Mouse (Mus musculus) CD4-positive, CD25-positive, alpha-beta regulatory T cell, adult 4 months (primary cell): ENCODE results near the gene Agl. TPM values are rescaled to one million over a fixed set of nuclear protein-coding genes. Genes with fewer than 3 reads are reported as not detected.
A peak's percentile ranks its signal among the peaks of the same experiment; 100 is the strongest.

Source experiments
- ATAC-seq: one replicate; pipeline ENCODE4 v1.8.0; 2017
- polyA plus RNA-seq, 2 experiments: library from polyadenylated mRNA; unstranded; fragments of 100-300 nt; shearing (Covaris generic); gene quantifications; one replicate each; pipeline ENCODE4 v1.2.1; 2017

Gene Agl
- 1 to 10 TPM; 2.5 to 3.5 TPM for polyA plus RNA-seq

DNA sequence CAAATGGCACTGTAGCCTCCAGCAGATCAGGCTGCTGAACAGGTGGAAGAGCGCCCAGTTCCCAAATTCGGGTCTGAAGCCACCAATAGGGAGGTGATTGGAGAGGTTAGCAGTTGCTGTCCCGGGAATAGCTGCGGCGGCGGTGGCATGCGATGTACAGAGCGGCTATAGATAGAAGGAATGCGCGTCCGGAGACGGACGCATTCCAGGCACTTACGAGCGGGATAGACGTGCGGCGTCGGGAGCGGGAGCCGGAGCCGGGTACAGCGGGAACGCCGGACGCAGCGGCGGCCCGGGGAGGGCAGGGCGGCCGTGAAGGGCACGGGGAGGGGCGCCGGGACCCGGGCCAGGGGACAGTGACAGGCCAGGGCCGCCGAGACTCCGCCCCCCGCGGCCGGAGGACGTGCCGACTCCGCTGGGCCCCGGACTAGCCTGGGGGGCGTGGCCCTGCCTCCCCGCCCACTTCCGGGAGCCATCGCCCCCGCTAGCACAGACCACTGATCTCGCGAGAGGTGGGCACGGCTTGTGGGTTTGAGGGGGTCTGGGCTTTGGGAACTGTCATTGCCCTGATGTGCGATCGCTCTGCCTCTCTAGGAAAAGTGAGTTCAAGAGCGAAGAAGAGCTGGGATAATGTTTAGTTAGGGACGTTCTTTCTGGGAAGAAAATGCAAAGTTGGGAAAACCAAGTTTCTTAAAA, at the start of gene Agl:
Gene Agl, minus strand, starts transcription at position 356 of the 696 bp plus-strand sequence.
- peak; percentile 95 for ATAC-seq

DNA sequence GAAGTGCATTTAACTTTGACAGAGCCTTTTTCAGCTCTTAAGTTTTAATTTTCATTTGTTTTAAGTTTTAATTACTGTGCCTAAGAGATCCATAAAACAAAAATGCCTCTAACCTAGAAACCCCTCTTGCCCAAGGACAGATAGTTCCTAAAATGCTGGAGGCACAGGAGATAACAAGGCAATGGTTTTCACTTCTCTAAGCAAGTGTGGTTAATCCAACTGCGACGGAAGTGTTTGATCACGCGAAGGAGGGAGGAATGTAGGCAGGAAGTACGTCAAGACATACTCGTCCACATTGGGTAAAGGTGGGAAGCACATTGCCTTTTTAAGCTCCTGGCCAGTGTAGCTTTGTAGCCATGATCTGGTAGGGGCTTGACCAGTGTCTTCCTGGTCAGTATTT, 49.6 kb upstream of the Agl start:
- ATAC-seq, result no peak

DNA sequence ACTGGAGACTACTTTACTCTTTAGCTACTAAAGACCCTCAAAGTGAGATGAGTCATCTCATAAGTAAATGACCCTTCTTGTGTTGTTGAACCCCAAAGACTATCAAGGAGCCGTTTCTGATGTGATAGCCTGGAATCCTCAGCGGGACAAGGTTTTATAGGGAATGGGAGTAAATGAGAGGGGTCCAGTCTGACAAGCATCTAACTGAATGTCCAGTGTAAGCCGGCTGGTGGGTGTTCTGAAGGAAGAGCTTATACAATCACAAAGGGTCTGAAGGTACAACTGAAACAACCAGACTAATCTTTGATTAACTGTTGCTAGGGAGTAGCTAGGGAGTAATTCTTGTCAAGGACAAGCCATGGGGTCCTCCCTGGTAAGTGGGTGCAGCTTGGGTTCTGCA, 44.5 kb upstream of the Agl start:
- ATAC-seq, result no peak

DNA sequence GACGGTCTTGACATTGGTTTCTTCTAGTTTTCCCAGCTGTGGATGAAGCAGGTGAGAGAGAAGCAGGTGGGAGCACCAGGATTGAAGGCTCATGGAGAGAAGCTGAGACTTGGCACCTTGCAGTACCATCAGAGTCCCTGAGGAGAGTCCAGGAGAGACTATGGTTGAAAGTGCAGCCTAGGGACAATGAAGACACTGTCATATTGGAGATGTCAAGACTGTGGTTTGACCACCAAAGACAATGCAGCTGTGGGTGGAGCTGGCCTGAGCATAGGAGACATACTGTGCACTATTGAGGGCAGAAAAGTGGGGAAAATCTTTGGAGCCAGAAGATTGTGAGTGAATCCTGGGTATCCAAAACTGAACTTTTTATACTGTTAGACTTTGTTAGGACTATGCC, 42.4 kb upstream of the Agl start:
- no peak for ATAC-seq

DNA sequence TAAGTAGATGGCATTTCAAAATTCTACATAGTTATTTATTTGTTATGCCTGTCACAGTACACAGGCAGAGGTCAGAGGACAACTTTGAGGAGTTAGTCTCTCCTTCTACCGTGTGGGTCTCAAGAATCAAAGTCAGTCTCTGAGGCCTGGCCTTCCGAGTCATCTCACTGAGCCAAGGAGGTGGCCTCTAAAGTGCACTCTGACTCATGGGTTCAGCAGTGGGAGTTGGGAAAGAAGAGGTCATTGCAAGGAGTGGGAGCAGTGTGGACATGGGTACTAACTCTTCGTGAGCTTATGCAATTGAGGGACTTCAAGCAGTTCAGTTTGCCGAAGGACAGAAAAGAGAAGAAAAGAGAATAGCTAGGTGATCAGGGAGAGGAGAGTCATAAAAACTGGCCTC, 41.0 kb upstream of the Agl start:
- ATAC-seq, result no peak

DNA sequence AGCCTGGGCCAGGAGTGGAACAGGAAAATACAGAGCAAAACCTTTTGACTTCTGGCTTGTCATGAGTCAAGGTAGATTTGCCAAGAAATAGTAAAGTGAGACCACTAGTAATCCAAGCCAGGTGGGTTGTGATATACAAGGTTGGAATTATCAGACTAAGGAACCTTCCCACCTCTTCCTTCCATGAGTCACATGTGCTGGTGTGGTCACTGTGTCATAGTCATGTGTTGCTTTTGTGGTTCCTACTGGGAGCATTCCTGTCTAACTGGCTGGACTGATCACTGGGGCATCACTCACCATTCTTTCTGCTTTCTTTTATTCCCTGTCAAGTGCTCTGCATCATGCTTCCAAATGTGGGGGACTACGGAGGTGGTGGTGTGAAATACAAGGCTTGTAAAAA, 40.1 kb upstream of the Agl start:
- ATAC-seq, result no peak

DNA sequence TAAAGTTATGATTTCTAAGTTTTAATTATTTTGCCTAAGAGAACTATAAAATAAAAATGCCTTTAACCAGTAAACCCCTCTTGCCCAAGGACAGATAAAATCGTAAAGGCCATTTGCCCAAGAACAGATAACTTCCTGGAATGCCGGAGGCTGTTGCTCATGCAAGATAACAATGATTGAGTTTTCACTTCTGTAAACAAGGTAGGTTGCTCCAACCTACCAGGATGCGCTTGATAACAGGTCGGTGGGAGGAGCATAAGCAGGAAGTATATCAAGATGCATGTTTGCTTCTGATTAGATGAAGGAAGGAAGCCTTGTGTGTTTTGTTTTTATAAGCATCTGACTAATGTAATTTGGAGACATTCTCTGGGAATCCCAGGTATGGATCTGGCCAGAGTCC, 38.1 kb upstream of the Agl start:
- ATAC-seq, result no peak

DNA sequence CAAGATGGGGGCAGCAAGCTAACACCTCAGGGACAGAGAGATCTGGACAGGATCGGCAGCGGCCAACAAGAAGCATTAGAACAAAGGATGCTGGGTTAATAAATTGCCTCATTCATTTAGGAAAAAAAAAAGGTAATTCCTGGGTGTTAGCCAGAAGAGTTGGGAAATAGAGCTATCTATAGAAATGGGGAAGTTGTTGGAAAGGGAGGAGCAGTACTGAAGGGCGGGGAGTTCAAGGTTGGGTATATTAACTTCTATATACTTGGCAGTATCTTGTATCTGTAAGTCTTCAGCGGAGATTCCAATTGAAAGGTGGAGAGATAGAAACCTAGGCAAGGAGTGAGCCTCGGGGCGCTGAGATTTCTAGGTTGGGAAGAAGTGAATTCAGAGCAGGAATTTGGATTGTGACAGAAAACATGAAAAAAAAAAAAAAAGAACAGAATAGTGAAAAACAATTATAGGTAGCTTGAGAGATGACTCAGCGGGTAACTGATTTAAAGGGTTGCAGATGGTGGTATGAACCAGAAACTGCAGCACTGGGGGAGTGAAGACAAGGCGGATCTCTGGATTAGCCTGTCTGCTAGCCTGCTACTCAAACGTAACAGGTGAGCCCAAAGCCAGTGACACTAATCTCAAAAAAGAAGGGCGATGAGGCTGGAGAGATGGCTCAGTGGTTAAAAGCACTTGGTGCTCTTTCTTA, 37.1 kb upstream of the Agl start:
- no peak for ATAC-seq

DNA sequence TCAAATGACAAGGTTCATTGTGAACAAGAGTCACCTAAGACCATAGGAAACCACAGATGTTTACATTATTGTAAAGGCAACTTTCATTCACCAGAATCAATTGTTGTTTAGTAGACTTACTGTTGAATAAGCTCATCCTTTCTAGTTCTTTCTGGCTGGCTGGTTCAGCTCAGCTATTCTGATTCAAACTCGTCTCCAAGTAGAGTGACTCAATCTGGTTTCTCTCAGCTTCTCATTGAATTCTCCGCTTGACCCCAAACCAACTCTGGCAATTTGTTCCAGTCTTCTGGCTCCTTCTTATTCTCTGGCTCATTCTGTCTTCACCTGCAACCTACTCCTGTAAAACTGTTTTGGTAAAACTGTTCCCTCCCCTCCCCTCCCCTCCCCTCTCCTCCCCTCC, 33.3 kb upstream of the Agl start:
- ATAC-seq, result no peak

DNA sequence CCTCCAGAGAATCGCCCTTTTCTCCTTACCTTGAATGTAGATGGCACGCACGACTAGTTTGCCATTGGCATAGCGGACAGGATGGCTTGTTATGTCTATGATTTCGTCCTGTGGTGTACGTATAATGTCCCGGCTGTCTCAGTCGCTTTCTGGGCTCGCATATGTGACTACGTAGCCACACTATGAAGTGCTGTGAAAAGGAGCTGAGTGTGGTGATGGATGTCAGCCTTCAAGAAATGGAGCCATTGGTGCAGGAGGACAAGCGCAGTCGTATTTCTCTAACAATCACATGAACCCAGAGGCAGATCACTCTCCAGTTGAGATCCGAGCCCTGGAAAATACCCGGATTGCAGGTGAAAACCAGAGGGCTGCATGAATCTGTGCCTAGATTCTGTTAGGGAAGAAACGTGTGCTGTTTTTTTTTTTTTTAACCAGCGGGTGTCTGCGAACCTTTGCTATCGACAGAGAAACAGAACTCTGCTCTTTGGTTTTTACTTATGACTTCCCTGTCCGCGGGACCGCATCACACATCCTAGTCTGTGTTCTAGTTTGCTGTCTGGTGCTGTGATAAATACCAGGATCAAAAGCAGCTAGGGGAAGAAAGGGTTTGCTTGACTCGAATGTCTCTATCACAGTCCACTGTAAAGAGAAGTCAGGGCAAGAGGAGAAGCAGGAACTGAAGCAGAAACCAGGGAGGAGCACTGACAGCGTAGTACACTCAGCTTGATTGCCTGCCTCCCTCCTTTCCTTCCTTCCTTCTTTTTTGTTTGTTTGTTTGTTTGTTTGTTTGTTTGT, 28.9 kb upstream of the Agl start:
- no peak for ATAC-seq

DNA sequence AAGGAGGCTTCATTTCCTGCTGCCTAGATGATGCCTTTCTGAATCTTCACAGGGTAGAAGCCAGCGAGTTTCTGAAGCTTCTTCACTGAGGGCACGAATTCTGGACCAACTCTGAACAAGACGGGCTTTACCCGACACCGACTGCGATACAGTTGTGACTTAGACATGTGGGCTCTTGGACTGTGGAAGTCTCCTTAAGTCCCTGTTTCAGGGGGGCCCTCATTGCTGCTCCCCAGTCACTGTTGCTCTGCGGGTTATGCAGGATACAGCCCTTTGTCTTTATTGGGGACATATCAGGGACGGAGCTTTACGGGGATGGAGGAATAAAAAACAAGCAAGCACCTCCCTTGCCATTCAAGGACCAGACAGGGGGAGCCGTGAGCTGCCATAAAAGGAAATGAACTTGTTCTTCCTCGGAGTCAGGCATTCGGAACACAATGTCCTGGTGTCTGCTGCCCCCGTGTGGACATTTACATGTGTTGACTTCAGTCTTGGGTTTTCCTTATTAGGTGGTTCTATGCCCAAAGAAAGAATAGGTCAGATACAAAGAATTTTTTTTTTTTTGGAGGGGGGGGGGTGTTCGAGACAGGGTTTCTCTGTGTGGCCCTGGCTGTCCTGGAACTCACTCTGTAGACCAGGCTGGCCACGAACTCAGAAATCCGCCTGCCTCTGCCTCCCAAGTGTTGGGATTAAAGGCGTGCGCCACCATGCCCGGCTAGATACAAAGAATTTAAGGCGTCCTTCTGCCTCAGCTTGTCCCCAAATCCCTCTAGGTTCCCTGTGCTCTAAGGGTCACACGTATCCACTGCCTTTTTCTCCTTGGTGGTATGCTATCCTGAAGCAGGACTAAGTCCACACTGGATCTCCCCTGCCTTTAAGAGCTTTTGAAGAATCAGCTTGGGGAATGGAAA, 28.1 kb upstream of the Agl start:
- ATAC-seq, result peak; percentile 94

DNA sequence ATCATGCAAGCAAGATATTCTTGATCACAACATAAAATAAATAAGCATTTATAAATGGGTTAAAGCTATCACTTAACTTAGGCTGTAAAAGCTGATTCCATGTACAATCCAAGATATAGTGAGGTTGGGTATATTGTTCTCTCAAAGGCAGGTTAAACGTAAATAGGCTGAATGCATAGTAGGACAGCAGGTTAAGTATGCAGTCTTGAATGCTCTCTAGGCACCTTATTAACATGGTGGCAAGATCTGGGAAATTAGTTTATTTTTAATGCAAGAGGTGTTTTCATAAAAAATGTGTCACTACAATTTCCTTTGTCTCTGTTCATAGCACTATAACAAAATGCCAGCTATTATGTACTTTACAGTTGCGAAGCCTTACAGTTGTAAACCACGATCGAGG, 27.4 kb upstream of the Agl start:
- ATAC-seq, result peak; percentile 6

DNA sequence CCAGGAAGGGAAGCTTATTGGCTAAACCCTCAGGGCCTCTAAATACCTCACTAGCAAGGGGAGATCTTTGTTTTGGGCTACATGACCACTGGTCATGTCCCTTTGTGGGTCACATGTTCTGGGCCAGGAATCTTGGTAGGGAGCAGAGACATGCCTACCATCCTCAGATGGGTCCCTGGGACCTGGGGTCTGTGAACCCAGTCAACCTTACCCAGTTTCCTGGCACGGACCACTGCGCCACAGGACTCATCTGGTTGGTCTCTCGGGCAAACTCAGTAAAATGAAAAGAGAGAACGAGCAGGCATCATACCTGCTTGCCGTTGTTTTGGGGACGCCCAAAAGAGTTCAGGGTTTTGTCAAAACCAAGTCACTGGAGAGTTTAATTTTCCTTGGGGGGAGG, 26.3 kb upstream of the Agl start:
- no peak for ATAC-seq

DNA sequence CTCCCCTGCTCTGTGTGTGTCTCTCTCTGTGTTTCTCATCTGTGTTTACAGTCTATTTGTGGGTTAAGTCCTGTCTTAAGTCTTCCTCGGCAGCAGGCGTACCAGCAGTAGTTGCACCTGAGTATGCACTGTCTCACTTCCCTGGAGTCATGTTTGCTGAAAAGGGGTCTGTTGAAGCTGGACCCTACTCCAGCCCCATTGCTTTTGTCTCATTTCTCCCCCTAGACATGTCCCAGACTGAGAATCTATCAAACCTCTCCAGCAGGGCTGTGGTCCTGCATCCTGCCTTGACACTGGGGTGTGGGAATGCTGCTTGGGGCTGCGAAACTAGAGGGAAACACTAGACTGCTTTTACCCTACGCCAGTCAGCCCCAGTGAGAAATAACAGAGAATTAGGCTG, 25.5 kb upstream of the Agl start:
- no peak for ATAC-seq

DNA sequence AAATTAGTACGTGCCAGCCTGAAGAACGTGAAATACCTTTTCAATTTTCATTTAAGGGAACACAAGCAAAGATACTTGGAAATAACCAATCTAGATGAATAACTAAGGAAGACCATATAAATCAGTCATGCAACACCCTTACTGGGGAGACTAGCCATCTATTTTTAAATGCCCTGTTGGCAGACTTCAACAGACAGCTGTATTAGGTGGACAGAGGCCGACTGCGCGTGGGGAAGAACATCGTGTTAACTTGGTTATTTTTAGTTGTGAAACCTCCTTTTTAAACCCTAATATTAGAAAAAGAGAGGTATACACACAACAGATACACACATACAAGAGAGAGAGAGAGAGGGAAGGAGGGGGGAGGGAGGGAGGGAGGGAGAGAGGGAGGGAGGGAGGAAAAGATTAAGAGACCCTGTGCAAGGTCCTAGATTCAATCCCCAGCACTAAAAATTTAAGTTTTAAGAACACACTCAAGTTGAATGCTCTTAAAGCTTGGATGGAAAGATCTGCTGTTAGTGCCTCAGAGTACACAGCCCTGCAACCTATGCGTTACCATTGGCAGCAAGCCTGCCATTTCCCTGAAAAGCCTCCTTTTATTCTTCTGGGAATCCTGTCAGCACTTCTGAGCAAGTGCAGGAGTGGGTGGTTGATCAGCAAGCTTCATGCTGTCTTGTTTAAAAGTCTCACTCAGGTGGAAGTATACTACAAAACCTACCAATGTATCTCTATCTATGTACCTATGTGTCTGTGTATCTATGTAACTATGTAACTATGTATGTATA, 24.8 kb upstream of the Agl start:
- no peak for ATAC-seq

DNA sequence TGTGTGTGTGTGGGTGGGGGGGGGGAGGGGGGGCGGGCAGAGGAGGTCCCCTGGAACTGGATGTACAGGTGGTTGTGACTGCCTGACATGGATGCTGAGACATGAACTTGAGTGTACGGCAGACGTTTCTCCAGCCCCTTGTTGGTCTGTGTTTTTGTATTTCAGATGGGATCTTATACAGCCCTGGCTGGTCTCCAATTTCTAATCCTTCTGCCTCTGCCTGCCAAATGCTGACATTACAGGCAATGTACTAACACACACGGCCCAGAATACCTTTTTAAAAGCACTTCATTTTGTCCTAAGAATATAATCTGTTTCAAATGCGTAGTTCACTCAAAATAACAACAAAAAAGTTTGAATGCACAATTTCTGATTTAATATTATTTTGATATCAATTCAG, 23.4 kb upstream of the Agl start:
- ATAC-seq, result no peak

DNA sequence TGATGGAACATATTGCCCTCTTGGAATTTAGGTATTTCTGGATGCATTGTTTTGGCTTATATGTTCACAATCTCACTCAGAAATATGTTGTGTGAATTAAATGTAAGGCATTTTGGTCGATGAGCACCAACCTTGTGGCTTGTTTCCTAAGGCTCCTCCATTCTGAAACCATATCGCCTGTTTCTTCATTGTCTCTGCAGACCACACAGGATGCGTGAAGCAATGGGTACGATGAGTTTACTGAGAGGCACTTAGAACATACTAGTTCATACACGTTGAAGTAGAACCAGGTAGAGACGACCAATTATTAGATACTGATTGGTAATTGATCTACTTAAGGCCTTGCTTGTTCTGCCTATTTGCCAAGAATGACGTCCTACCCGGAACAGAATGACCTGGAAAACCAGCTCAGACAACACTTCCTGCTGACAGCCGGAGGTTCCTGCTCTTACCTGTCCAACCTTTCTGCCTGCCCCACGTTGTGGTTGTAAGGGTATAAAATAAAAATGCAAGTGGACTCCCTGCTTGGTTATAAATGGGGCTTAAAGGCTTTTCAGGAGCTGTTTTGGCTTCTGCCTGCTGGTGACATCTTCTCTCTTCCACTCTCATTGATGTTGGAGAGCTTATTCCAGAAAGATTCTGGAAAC, 21.4 kb upstream of the Agl start:
- no peak for ATAC-seq

DNA sequence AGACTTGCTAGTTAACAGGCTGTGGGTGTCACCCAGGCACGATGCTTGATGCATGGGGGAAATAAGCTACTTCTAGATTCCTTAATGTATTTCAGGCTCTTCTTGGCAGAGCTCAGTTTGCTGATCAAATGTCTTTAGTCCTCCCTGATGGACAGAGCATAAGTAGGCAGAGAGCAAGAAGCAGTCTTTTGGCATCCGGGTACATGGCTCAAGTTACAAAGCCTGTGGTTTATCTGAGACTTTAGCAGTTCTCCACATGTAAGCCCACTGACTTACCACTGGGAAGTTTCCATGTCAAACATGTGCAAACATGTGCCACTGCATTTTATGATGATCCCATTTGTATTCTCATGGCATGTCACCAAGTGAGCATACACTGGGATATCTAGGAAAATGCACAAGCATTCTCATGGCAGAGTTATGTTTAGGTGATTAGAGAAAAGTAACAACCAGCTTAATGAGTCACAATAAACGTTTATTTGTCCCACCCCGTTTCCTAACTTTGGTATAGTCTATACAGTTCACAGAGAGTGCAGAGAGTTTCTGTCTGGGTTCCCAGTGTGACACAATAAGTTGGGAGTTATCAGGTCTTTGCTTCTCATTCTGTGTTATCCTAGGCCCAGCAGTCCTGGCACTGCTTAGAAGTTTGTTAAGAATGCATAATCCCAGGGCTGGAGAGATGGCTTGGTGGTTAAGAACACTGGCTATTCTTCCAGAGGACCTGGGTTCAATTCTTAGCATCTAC, 18.7 kb upstream of the Agl start:
- no peak for ATAC-seq

DNA sequence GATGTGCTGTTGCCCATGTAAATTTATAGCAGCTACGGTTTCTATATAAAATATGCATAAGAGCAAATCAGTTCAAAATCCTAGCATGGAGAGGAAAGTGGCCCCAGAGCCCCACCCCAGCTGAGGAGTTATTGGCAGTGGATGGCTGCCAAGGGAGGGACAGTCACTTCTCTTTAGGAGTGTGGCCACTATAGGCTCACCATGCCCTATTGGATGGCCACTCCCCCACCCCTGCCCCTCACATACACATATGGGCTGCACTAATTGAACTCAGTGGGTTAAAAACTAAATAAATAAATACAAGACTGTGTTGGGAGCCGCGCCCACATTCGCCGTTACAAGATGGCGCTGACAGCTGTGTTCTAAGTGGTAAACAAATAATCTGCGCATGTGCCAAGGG, 9.3 kb upstream of the Agl start:
- ATAC-seq, result no peak

DNA sequence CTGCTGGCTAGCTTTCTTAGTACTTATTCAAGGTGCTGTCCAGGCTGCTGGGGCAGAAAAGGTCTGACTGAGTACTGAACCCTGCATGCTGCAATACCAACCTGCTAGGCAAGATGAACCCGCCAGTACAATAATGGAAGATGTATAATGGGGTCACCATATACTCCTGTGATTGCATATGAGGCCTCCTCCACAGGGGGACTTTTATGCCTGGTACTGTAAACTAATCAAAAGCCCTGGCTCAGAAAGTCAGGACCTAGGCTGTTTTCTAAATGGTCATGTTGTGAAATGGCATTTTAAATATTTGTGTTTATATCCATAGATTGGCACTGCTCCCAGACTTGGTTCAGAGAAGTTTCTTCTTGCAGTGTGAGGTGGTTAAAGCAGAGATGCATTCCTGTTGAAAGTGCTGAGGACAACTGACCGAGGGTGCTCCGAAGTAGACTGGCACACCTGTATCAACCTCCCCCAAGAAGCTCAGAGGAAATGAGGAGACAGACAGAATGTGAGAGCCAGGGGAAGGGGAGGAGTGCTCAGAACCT, 8.8 kb upstream of the Agl start:
- no peak for ATAC-seq
